Mouse (Mus musculus) thymus, adult 2 months (tissue): ENCODE data around the gene Gm13084. TPM values are rescaled to one million over a fixed set of nuclear protein-coding genes. Genes with fewer than 3 reads are reported as not detected.
"Not testable (repeated sequence)": the region's sequence is repeated elsewhere in the genome, so short reads cannot be mapped to it uniquely, and the experiment has no call there.

Experiments used
- DNase-seq: peaks from one replicate; pipeline ENCODE4 v3.0.0; 2021
- H3K27ac ChIP-seq: fragments of 200-500 bp; 2 replicates; pipeline ENCODE4 v1.5.1; 2012; ENCODE audit warnings: low read length, control low read depth; ENCODE audit not compliant: control insufficient read depth, insufficient read depth
- H3K27me3 ChIP-seq: fragments of 200-500 bp; 2 replicates; pipeline ENCODE4 v1.6.1; 2012; ENCODE audit warnings: mild to moderate bottlenecking, low read length, moderate library complexity, mixed read lengths; ENCODE audit not compliant: control insufficient read depth, insufficient read depth
- H3K36me3 ChIP-seq: fragments of 200-500 bp; 2 replicates; pipeline ENCODE4 v1.6.1; 2012; ENCODE audit warnings: mild to moderate bottlenecking, low read length, moderate library complexity; ENCODE audit not compliant: control insufficient read depth, insufficient read depth
- H3K4me1 ChIP-seq: fragments of 200-500 bp; replicated peaks from 2 replicates; pipeline ENCODE4 v1.6.1; 2012; ENCODE audit warnings: low read length; ENCODE audit not compliant: control insufficient read depth, insufficient read depth
- H3K4me3 ChIP-seq: fragments of 200-500 bp; 2 replicates; pipeline ENCODE4 v1.5.1; 2012; ENCODE audit warnings: mild to moderate bottlenecking, low read length, control low read depth, moderate library complexity; ENCODE audit not compliant: control insufficient read depth, insufficient read depth
- CTCF ChIP-seq: fragments of 200-500 bp; IDR thresholded peaks from 2 replicates; pipeline ENCODE4 v1.5.1; 2012; ENCODE audit warnings: mild to moderate bottlenecking, control low read depth, low read length, moderate library complexity, borderline replicate concordance; ENCODE audit not compliant: control insufficient read depth, poor library complexity, insufficient read depth; ENCODE audit errors: extremely low read depth
- POLR2A ChIP-seq: fragments of 200-500 bp; IDR thresholded peaks from 2 replicates; pipeline ENCODE4 v1.6.1; 2012; ENCODE audit warnings: mild to moderate bottlenecking, low read length, control low read depth, moderate library complexity; ENCODE audit not compliant: control insufficient read depth, poor library complexity, insufficient read depth; ENCODE audit errors: extremely low read depth
- WGBS: fragments of 180-500 bp; shearing (Covaris S2); methylation state at CpG from one replicate; pipeline ENCODE4 v1.1.7; 2018; 5-methylcytosine and 5-hydroxymethylcytosine counted together
- polyA plus RNA-seq: library from polyadenylated mRNA; depleted of rRNA; stranded (reverse); fragments of >200 nt; gene quantifications from 2 replicates; pipeline ENCODE4 v1.2.3, GENCODE M21; 2012; rRNA removed

Gm13084 gene
- polyA plus RNA-seq = not detected in 2 replicates

DNA sequence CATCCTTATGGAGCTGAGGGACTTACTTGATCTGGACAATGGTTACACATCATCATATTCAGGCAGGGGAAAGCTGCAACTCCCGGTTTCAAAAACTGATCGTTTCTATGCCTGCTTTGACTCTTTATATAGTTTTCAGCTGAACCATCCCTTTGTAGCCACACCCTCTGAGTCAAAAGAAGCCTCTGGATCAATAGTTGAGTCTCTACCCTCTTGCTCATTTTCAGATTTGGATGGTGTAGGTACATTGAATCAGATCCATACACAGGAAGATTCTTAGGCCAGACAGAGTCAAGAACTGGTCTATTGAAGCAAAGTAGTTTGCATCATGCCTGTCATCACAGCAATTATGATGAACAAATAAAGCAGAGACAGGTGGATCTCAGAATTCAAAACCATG lies at the start of gene Gm13084:
TSS of gene Gm13084 (minus strand) at position 101 of the 400 bp plus-strand sequence.
- H3K36me3 ChIP-seq = no peaks in the 10 kb centered on the region
- H3K4me1 ChIP-seq = no peaks in the 10 kb centered on the region
- no peak for DNase-seq
- no peak within 1 kb of the TSS for H3K4me3 ChIP-seq
- H3K27ac ChIP-seq = no peak within 1 kb of the TSS
- WGBS = 81% methylated on average over 2 of the region's 2 CpGs
- no peak for TF ChIP-seq POLR2A
- no peak for TF ChIP-seq CTCF
- H3K27me3 ChIP-seq = no peaks in the 10 kb centered on the region

DNA sequence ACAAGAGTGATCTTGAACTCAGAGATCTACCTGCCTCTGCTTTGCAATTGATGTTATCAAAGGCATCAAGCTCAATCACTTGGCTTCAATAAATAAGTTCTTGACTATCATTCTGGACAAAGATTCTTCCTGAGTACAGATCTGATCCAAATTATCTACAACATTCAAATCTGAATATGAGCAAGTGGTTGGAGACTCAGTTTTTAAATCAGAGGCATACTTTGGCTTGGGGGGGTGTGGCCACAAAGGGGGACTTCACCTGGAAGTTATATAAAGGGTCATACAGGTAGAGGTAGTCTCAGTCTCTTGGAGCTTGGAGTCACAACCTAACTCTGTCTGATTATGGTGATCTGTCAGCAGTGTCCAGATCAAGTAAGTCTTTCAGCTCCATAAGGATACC lies 30.3 kb upstream of the Gm13084 start, which contains the start of gene Gm13103:
TSS of gene Gm13103 (plus strand) at position 301 of the 400 bp plus-strand sequence.
- not testable (repeated sequence) for H3K4me3 ChIP-seq, H3K27me3 ChIP-seq, H3K36me3 ChIP-seq, DNase-seq, H3K4me1 ChIP-seq, H3K27ac ChIP-seq

DNA sequence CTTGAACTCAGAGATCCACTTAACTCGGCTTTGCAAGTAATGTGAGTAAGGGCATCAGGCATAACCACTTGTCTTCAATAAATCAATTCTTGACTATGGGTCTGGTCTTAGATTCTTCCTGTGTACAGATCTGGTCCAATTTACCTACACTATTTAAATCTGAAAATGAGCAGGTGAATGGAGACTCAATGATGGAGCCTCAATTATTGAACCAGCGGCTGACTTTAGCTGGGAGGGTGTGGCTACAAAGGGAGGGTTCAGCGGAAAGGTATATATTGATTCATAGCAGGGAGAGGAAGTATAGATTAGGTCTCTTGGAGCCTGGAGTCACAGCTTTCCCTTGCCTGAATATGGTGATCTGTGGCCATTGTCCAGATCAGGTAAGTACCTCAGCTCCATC lies 26.8 kb downstream of the Gm13084 start, which contains the start of gene Gm13023:
TSS of gene Gm13023 (plus strand) at position 301 of the 400 bp plus-strand sequence.
- not testable (repeated sequence) for H3K27me3 ChIP-seq, H3K36me3 ChIP-seq, H3K27ac ChIP-seq, H3K4me1 ChIP-seq, H3K4me3 ChIP-seq, DNase-seq
- 93% methylated on average over 3 of the region's 3 CpGs for WGBS

Other genes starting within 250 kb of the Gm13084 start
- gene Gm13083, start 201.1 kb downstream of the Gm13084 start, polyA plus RNA-seq = not detected in 2 replicates
- gene Gm13088, start 158.8 kb downstream of the Gm13084 start, polyA plus RNA-seq = not detected in 2 replicates
- not detected in 2 replicates for gene Gm13089, start 113.4 kb downstream of the Gm13084 start, polyA plus RNA-seq
- gene Gm13078, start 96.6 kb downstream of the Gm13084 start, polyA plus RNA-seq = not detected in 2 replicates
- gene Gm13023, start 26.7 kb downstream of the Gm13084 start, polyA plus RNA-seq = not detected in 2 replicates
- not detected in 2 replicates for gene Gm13103, start 30.4 kb upstream of the Gm13084 start, polyA plus RNA-seq
- not detected in 2 replicates for gene Pramef6, start 84.3 kb upstream of the Gm13084 start, polyA plus RNA-seq
- not detected in 2 replicates for gene Pramef25, start 134.9 kb upstream of the Gm13084 start, polyA plus RNA-seq
- not detected in 2 replicates for gene Gm13101, start 150.9 kb upstream of the Gm13084 start, polyA plus RNA-seq
- not detected in 2 replicates for gene Pramef17, start 178.3 kb upstream of the Gm13084 start, polyA plus RNA-seq
- gene Pramel4, start 243.0 kb upstream of the Gm13084 start, polyA plus RNA-seq = not detected in 2 replicates